Mouse (Mus musculus) thymus, postnatal 0 days (tissue): ENCODE results near the gene Svs2. TPM values are rescaled to one million over a fixed set of nuclear protein-coding genes. Genes with fewer than 3 reads are reported as not detected.
A peak's percentile ranks its signal among the peaks of the same experiment; 100 is the strongest.
"Not testable (repeated sequence)": the region's sequence is repeated elsewhere in the genome, so short reads cannot be mapped to it uniquely, and the experiment has no call there.

Experiments used
- DNase-seq: peaks from one replicate; pipeline ENCODE4 v3.0.0-alpha.2; 2015; ENCODE audit warnings: low spot score
- polyA plus RNA-seq: library from polyadenylated mRNA; unstranded; fragments of >200 nt; fragmentation: Nextera tagmentation; extraction: Ambion mirVana; gene quantifications from 2 replicates; pipeline ENCODE4 v1.2.1, GENCODE M21; 2015

Svs2 gene
- 0.09 and 0.12 TPM in 2 replicates for polyA plus RNA-seq

DNA sequence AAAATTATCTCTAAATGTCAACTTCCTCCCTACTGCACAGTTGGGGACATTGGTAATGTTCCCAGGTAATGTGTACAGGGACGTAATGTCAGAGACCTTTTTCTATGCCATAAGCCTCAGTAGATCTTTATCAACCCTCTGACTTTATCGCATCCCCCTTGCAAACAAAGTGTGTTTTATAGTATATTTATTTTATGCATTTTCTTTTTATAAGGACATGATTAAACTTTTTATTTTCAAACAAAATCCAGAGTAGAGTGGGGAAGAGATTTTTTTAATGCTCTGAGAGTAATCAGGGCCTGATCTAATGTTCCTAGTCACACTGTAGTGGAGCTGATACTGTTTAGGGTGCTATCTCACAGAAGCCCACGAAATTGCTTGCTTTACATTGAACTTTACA lies at the start of gene Svs2:
TSS of gene Svs2 (minus strand) at position 101 of the 400 bp plus-strand sequence.
- DNase-seq, result no peak

DNA sequence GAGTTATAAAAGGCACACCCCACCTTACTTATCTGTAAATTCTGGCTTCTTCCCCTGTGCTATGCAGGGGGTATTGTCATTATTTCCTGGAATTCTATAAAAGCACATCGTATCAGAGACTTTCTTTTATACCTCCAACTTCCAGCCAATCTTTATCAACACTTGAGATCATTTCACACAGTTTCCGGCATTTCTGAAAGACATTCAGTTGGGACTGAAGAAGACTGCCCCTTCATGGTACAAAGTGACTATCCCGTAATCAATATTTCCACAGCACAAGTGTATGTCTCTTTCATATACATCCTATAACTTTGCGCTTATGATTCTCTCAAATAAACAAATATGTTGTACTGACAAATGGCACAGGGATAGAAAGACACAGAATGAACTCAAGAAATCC lies 40.1 kb upstream of the Svs2 start, which contains the start of gene Svs4:
TSS of gene Svs4 (minus strand) at position 101 of the 400 bp plus-strand sequence.
- DNase-seq, result no peak

DNA sequence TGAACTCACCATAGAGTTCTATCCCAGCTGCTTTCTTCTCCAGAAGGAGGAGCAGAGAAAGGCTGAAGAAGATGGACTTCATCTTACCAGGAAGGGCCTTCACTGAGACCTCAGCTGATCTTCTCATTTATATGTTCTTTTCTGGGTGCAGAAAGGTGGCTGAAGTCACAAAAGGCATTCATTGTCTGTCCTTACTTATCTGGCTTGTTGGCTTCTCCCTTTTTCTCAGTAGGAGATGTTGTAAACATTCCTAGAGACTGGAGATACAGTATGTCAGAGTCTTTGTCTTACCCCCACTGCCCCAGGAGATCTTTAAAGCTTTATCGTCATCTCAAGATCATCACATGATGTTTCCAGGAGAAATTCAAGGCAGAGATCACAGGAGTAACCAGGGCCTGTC lies 18.3 kb upstream of the Svs2 start, which contains the start of gene Svs3b:
TSS of gene Svs3b (minus strand) at position 101 of the 400 bp plus-strand sequence.
- DNase-seq, result not testable (repeated sequence)

DNA sequence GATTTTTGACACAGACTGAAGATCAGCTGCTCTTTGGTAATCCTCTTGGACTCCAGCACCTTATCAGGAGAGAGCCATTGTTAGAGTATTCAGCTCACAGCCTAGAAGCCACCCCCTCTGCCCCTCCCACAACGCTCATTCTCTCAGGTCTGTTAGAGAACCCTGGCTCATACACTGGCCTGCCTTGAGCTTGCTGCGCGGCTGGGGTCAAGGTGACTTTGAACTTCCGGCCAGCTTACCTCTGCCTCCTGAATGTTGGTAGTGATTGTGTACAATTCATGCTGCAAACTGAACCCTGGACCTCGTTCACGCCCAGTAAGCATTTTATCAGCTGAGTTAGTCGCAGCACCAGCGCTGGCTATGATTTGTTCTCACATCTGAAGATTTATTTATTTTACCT lies 5.6 kb downstream of the Svs2 start:
- no peak for DNase-seq

GRCm38 (mm10) chr2:164228361-164229070 lies 9.8 kb downstream of the Svs2 start:
- no peak for DNase-seq

GRCm38 (mm10) chr2:164221522-164221921 lies 16.7 kb downstream of the Svs2 start, which contains the start of gene Wfdc15b:
Gene Wfdc15b, minus strand, starts transcription at chr2:164221660.
- DNase-seq, result no peak

GRCm38 (mm10) chr2:164219295-164219694 lies 19.0 kb downstream of the Svs2 start:
- no peak for DNase-seq

GRCm38 (mm10) chr2:164212711-164213110 lies 25.6 kb downstream of the Svs2 start:
- no peak for DNase-seq

- DNase-seq, result no peak
Observed at GRCm38 (mm10) chr2:164210892-164211291, 27.4 kb downstream of the Svs2 start.

- DNase-seq, result no peak
Observed at GRCm38 (mm10) chr2:164206676-164207075, 31.6 kb downstream of the Svs2 start.

- not testable (repeated sequence) for DNase-seq
Observed at GRCm38 (mm10) chr2:164206011-164206410, 32.3 kb downstream of the Svs2 start.

GRCm38 (mm10) chr2:164199626-164200327 lies 38.5 kb downstream of the Svs2 start, which contains the start of gene Wfdc15a:
Gene Wfdc15a, minus strand, starts transcription at chr2:164200130.
- DNase-seq, result no peak

DNA sequence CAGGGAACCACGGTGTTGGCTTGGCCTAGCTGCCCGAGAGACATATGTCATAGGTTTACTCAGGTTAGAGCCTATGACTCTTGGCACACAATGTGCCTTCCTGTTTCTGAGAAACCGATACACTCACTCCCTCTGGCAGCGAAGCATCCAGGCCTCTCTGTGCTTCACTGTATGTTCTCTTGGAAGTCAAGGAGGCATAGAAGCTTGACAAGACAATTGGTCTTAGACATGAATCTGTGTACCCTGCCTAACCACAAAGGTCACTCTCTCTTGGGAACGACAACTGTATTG lies 41.6 kb downstream of the Svs2 start:
- DNase-seq, result no peak

- DNase-seq, result no peak
Observed at GRCm38 (mm10) chr2:164195971-164196699, 42.1 kb downstream of the Svs2 start.

DNA sequence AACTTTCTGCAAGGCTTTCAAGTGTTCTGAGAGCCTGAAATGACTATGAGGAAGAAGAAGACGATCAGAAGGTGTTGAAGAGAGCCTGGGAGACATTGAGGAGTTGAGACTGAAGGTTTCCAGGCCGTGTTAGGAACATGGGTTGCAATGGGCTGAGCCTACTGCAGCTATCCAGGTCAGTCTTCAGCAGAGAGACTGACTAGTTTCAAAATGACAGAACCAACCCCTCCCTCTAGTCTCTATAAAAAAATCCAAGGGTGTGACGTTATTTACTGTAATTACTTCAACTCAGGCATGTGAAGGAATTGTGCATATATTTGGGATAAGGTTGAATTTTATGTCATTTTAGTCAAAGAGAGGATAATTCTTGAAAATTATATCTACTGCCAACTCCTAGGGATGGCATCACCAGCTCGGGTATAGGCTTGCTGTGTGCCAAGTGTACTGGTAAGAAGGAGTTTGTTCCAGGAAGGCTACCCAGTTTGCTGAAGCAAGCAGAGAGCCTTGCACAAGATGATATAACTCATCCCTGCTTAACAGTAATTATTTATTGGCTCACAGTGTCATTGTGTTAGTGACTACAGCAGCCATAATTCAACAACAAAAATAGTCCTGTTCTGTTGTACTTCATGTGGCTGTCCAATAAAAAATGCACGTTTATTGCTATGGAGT lies 43.2 kb downstream of the Svs2 start:
- no peak for DNase-seq

GRCm38 (mm10) chr2:164192279-164192678 lies 46.0 kb downstream of the Svs2 start:
- DNase-seq, result no peak

- no peak for DNase-seq
Observed at GRCm38 (mm10) chr2:164190576-164190975, 47.7 kb downstream of the Svs2 start, which contains the start of gene Wfdc12. Gene Wfdc12, minus strand, starts transcription at chr2:164190608.

DNA sequence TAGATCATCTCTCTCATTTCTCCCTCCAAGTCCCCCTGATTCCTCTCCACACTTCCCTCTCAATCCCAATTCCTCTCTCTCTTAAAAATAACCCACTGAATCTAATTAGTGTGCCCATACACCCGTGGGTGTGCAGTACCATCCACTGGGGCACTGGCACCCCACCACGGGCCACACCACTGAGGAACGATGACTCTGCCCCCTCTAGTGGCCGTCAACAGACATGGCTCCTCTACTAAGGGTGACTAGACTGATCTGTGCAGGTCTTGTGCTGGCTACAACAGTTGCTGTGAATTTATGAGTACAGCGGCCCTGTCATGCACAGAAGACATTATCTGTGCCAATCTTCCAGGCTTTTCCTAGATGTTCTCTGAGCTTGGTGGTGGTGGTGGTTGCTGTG lies 49.5 kb downstream of the Svs2 start:
- DNase-seq, result peak; percentile 23
